Mouse (Mus musculus) cerebellum, adult 9-10 months (tissue): Measurements from ENCODE around the gene Mvp.

Experiments used
- DNase-seq: peaks from one replicate; pipeline ENCODE4 v3.0.0; 2022

Mvp gene

GRCm38 (mm10) chr7:126986319-126986718 is 28.1 kb downstream of the Mvp start:
- DNase-seq = peak; percentile 87

DNA sequence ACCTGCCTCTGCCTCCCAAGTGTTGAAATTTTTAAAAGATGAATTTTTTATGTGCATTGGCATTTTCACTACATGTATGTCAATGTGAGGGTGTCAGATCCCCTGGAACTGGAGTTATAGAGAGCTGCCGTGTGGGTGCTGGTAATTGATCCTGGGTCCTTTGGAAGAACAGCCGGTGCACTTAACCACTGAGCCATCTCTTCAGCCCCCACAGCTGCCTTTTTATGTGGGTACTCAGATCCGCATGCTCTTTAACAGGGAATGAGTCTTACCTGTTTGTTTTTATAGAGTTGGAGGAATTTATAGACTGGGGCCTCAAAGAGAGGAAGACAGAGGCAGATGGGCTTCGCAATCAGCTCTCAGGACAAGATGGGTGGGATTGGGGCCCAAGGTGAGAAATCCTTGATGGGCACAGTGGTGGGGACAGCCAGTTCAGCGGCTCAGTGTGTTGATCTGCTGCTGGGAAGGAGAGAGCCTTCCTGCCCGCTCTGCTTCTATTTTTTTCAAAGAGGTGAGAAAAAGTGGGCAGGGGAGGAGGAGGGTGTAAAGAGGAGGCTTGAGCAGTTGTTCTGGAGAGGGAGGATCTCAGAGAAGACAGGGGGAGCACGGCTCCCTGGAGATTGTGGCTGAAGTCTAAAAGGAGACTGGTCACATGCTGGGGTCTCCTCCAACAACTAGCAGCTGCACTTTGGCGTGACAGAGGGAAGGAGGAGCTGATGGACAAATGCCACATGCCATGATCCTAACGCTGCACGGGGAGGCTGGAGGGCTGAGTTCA is 29.6 kb downstream of the Mvp start:
- no peak for DNase-seq

- no peak for DNase-seq
These were observed 31.3 kb downstream of the Mvp start for GRCm38 (mm10) chr7:126983113-126983512.

DNA sequence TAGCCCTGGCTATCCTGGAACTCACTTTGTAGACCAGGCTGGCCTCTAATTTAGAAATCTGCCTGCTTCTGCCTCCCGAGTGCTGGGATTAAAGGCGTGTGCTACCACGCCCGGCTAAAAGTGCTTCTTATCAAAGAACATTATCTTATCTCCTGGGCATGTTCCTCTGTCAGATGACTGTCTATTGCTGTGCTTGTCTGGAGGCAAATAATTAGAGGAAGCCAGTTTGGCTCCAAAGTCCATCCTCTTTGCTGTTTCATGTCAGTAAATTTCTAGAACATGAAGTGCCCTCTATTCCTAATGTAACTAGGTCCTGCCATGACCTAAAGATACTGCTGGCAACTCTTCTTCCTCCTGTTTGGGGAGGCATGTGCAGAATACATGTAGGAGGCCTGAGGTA is 32.4 kb downstream of the Mvp start:
- DNase-seq = no peak

DNA sequence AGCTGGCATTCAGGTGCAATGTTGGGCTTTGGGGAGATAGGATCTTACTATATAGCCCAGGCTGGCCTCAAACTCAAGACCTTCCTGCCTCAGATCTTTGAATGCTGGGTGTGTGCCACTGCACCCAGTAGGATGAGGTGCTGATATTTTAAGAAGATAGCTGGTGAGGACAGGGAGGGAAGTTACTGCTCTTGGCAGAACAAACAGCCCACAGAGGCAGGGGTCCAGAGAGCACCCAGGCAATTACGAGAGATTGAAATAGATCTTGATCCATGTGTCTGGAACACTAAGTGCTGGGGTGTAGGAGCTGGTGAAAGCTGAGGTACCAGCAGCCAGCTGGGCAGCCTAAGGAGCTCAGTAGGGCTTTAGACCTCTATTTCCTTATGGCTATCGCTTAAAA is 32.8 kb downstream of the Mvp start:
- no peak for DNase-seq

- DNase-seq = no peak
These were observed 35.6 kb downstream of the Mvp start for GRCm38 (mm10) chr7:126978841-126979240.

DNA sequence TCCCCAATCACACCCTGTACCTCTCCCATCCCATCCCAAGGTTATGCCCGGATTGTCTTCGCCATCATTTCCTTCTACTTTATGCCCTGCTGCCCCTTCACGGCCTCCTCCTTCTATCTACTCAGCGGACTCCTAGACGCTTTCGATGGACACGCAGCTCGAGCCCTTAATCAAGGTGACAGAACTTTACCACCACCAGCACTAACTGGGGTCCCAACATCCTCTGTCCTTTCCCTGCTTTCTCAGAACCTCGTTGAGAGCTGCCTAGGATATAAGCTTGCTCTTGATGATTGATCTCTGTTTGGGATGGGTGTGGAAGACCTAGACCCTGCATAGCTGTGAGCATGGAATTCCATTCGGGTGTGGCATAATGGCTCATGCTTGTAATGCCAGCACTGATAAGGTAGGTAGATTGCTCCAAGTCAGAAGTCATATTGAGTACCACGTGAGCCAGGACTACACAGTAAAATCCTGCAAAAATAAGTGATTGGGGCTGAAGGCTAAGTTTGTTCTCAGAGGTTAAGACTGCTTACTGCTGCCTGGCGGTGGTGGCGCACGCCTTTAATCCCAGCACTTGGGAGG is 37.5 kb downstream of the Mvp start:
- no peak for DNase-seq

DNA sequence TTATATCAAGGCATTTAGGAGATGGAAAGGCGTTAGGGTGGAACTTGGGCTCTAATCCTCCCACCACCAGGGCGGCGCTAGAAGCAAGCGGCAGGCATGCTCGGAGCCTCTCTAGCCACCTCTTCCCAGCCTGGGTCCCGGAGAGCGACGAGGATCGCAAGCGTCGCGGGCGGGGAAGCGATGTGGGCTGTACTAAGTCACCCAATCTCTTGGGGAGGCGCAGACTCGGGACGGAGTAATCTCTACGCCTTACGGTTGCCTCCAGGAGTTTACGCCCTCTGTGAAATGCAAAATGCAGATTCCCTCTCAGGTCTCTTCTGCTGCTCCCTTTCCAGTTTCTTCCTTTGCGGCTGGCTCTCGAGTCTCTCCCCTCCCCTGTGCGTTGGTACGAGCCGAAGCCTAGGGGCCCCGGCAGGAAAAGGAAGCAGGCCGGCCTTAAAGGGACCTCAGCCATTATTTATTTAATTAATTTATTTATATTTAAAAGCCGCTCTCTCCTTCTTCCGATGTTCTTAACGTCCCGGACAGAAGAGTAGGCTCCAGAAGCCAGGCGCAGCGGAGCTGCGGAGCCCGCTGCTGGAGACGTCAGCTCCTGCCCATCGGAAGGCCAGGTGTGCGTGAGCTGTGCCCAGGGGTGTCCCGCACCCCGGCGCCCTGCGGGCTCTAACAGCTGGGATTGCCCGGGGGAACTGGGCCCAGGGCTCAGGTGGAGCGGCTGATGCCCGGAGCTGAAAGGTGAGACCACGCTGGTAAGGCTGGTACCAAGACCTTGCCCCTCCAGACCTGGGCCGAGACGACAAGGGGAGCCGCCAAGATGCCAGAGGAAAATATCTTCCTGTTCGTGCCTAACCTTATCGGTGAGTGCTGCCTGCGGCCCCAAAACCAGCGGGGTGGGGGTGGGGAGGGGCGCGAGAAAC is 38.2 kb downstream of the Mvp start, which contains the start of gene Cdiptos:
TSS of gene Cdiptos (minus strand) at position 149 of the 917 bp plus-strand sequence.
- DNase-seq = peak; percentile 96

DNA sequence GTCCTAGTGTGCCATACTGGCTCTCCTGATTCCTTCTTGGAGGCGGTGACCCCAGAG is 38.7 kb downstream of the Mvp start, which contains the start of gene Cdipt:
TSS of gene Cdipt (plus strand) at position 22 of the 57 bp plus-strand sequence.
- no peak for DNase-seq

DNA sequence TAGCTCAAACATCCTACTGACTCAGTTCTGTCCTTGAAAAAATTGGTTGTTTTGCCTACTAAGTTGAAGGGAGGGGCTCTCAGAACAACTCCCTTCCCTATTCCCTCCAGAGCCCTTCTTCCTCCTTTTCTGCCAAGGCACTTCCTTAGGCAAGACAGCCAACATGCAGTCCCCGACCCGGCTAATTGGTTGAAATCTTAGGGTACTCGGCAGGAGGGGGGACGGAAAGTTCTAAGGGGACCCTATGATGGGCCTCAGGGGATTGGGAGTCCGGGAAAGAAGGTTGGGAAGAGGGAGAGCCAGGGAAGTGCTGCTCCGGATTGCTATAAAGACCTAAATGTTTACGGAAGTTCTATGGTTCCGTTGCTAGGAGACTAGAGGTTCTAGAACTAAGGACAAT is 38.9 kb downstream of the Mvp start:
- no peak for DNase-seq

GRCm38 (mm10) chr7:126967361-126967760 is 47.1 kb downstream of the Mvp start:
- DNase-seq = no peak

- peak; percentile 81 for DNase-seq
These were observed 48.9 kb downstream of the Mvp start for GRCm38 (mm10) chr7:126965568-126965967.

- no peak for DNase-seq
These were observed 50.7 kb downstream of the Mvp start for GRCm38 (mm10) chr7:126963548-126964286.

- no peak for DNase-seq
These were observed 52.5 kb downstream of the Mvp start for GRCm38 (mm10) chr7:126961965-126962364.

GRCm38 (mm10) chr7:126961095-126961494 is 53.3 kb downstream of the Mvp start:
- DNase-seq = no peak

DNA sequence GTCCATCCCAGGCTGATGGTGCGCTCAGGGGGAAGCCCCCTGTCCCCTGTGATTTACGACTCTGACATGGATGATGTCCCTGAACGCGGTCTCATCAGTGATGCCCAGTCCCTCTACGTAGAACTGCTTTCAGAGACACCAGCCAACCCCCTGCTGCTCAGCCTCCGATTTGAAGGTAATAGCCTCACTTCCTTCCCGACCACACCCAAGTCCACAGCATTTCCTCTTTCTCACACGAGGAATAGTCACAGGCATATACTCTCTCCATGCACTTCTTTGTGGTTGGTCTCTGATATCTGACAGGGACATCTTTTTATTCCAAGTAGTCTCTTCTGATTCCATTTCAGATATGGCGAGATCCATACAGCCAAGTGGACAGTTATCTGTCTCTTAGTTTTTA is 54.6 kb downstream of the Mvp start:
- no peak for DNase-seq

DNA sequence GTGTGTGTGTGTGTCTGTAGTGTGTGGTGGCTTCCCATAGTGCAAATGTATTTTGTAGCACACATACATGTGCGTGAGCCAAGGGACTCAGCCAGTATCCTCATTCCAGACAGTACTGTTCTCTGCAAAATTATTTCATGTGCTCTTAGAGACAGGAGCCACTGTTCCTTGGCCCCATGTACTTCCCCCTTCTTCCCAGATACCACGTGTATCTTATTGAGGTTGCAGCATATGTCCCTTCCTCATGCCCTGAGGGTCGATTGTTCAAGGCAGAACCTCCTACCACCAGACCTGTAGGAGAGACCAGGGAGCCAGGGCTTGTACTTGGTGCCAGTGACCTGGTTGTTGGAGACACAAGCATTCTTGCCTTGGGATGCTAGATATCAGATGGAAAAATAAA is 59.3 kb downstream of the Mvp start:
- DNase-seq = no peak

DNA sequence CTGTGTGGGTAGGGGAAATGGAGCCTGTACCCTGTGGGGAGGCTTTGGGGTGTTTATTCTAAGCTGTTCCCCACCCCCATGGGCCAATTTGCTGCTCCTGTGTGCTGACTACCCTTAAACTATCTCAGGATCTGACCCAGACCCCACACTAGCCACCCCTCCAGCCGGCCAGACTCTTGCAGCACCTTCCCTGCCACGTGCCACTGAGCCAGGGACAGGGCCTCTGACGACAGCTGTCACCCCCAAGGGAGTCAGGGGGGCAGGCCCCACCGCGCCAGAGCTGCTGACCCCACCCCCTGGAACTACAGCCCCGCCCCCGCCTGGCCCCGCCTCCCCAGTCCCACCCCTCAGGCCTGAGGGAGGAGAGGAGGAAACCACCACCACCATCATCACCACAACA is 61.8 kb downstream of the Mvp start:
- DNase-seq = no peak

DNA sequence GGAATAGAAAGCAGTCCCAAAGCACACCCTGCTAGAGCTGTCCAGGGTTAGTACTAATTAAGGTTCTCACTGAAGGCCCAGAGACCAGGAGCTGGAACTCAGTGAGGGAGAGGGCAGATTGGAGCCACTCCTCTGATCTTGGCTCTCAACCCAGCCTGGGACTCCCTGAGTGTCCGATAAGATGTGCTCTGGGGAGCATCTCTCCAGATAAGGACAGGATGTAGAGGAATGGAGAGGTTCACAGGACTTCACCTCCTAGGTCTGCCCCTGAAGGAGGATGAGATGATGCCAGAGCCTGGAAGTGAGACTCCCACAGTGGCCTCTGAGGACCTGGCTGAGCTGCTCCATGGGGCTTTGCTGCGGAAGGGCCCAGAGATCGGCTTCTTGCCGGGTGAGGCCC is 62.7 kb downstream of the Mvp start:
- DNase-seq = no peak

GRCm38 (mm10) chr7:126950647-126951615 is 63.5 kb downstream of the Mvp start:
- peak; percentile 68 for DNase-seq

DNA sequence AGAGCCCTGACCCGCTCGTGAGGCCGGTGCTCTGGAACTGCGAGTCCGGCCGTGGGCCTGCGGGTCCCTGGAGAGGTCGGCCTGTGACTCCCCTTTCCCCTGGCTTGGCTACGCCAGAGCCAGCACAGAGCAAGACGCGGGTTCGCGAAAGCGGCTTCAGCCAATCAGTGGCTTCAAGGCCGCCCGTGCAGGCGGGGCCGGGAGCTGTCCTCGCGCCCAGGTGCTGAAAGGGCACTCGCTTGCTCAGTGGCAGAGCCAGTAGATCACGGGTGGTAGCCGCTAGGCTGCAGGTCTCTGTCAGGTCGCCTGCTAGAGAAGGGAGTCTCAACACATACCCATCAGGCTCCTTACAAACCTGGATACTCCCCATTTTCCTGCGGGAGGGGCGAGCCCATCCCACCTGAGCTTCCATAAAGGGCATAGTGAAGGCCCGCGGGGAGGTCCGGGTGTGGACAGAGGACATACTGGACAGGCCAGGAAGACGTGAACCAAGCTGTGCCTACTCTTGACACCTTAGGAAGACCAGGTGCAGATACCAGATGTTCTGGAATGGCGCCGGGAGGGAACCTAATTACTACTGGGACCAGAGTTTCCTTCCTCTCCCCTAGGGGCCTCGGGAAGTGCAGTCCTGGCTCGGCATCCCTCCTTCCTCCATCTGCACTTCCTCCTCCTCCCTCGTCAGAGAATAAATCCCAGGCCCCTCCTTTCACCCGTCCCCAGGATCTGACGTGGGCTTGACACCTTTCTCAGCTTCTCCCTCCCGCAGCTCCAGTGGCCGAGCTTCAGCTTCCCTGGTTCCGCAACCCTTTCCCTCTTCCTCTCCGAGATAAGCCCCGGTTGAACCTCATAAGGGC is 64.4 kb downstream of the Mvp start, which contains the start of gene Sez6l2:
TSS of gene Sez6l2 (plus strand) at position 771 of the 854 bp plus-strand sequence.
- peak; percentile 92 for DNase-seq
